Mouse (Mus musculus): ENCODE results near the gene Ralgps2. TPM values are rescaled to one million over a fixed set of nuclear protein-coding genes. Genes with fewer than 3 reads are reported as not detected.

Ralgps2 gene
- polyA plus RNA-seq, 1 experiment: 17.5 TPM

GRCm38 (mm10) chr1:156978656-156979055 is 39.2 kb upstream of the Ralgps2 start:
- WGBS: 67% methylated on average over 7 of the region's 7 CpGs
- H3K4me3 ChIP-seq (replicated peaks; ENCODE audit: control insufficient read depth, low read depth, low read length): no peak overlapping the region
- H3K4me1 ChIP-seq (ENCODE audit: control insufficient read depth, insufficient read depth, low read length): no peaks in the 10 kb centered on the region; the same call in 1 of the 2 replicates
- TF ChIP-seq POLR2A (IDR thresholded peaks at IDR 0.05; ENCODE audit: borderline replicate concordance, control insufficient read depth, low read depth, low read length) (no peak), CTCF (IDR thresholded peaks at IDR 0.05; ENCODE audit: control insufficient read depth, insufficient read depth, low read length) (no peak)
- no peak overlapping the region for H3K27ac ChIP-seq (ENCODE audit: control insufficient read depth, insufficient read depth, low read depth, low read length, poor library complexity)

GRCm38 (mm10) chr1:156973857-156974256 is 34.4 kb upstream of the Ralgps2 start:
- TF ChIP-seq POLR2A (IDR thresholded peaks at IDR 0.05; ENCODE audit: borderline replicate concordance, control insufficient read depth, low read depth, low read length): no peak
- no peak for TF ChIP-seq CTCF (IDR thresholded peaks at IDR 0.05; ENCODE audit: control insufficient read depth, insufficient read depth, low read length)
- no peaks in the 10 kb centered on the region for H3K4me1 ChIP-seq (ENCODE audit: control insufficient read depth, insufficient read depth, low read length)
- WGBS: 62% methylated on average over 6 of the region's 6 CpGs
- H3K27ac ChIP-seq (ENCODE audit: control insufficient read depth, insufficient read depth, low read depth, low read length, poor library complexity): no peak overlapping the region
- no peak overlapping the region for H3K4me3 ChIP-seq (replicated peaks; ENCODE audit: control insufficient read depth, low read depth, low read length)

GRCm38 (mm10) chr1:156972391-156972790 is 33.0 kb upstream of the Ralgps2 start:
- 72% methylated on average over 4 of the region's 4 CpGs for WGBS
- H3K4me1 ChIP-seq (ENCODE audit: control insufficient read depth, insufficient read depth, low read length): no peaks in the 10 kb centered on the region
- no peak overlapping the region for H3K27ac ChIP-seq (ENCODE audit: control insufficient read depth, insufficient read depth, low read depth, low read length, poor library complexity)
- TF ChIP-seq POLR2A (IDR thresholded peaks at IDR 0.05; ENCODE audit: borderline replicate concordance, control insufficient read depth, low read depth, low read length) (no peak), CTCF (IDR thresholded peaks at IDR 0.05; ENCODE audit: control insufficient read depth, insufficient read depth, low read length) (no peak)
- H3K4me3 ChIP-seq (replicated peaks; ENCODE audit: control insufficient read depth, low read depth, low read length): no peak overlapping the region

GRCm38 (mm10) chr1:156971206-156971811 is 31.9 kb upstream of the Ralgps2 start:
- WGBS: 71% methylated on average over 7 of the region's 7 CpGs
- Histone ChIP-seq H3K4me1 (ENCODE audit: control insufficient read depth, insufficient read depth, low read length) (no peaks in the 10 kb centered on the region), H3K4me3 (replicated peaks; ENCODE audit: control insufficient read depth, low read depth, low read length) (no peak overlapping the region), H3K27ac (ENCODE audit: control insufficient read depth, insufficient read depth, low read depth, low read length, poor library complexity) (no peak overlapping the region)
- TF ChIP-seq POLR2A (IDR thresholded peaks at IDR 0.05; ENCODE audit: borderline replicate concordance, control insufficient read depth, low read depth, low read length) (no peak), CTCF (IDR thresholded peaks at IDR 0.05; ENCODE audit: control insufficient read depth, insufficient read depth, low read length) (no peak)

GRCm38 (mm10) chr1:156970641-156971040 is 31.2 kb upstream of the Ralgps2 start:
- no peak overlapping the region for H3K27ac ChIP-seq (ENCODE audit: control insufficient read depth, insufficient read depth, low read depth, low read length, poor library complexity)
- H3K4me3 ChIP-seq (replicated peaks; ENCODE audit: control insufficient read depth, low read depth, low read length): no peak overlapping the region
- WGBS: 83% methylated on average over 6 of the region's 6 CpGs
- TF ChIP-seq CTCF (IDR thresholded peaks at IDR 0.05; ENCODE audit: control insufficient read depth, insufficient read depth, low read length) (no peak), POLR2A (IDR thresholded peaks at IDR 0.05; ENCODE audit: borderline replicate concordance, control insufficient read depth, low read depth, low read length) (no peak)
- H3K4me1 ChIP-seq (ENCODE audit: control insufficient read depth, insufficient read depth, low read length): peaks cover 1% of the 10 kb centered on the region; the same call in 1 of the 2 replicates

GRCm38 (mm10) chr1:156968107-156968506 is 28.7 kb upstream of the Ralgps2 start:
- no peak for TF ChIP-seq CTCF (IDR thresholded peaks at IDR 0.05; ENCODE audit: control insufficient read depth, insufficient read depth, low read length)
- TF ChIP-seq POLR2A (IDR thresholded peaks at IDR 0.05; ENCODE audit: borderline replicate concordance, control insufficient read depth, low read depth, low read length): no peak
- H3K4me1 ChIP-seq (ENCODE audit: control insufficient read depth, insufficient read depth, low read length): peaks cover 1% of the 10 kb centered on the region; the same call in 1 of the 2 replicates
- no peak overlapping the region for H3K27ac ChIP-seq (ENCODE audit: control insufficient read depth, insufficient read depth, low read depth, low read length, poor library complexity)
- H3K4me3 ChIP-seq (replicated peaks; ENCODE audit: control insufficient read depth, low read depth, low read length): no peak overlapping the region
- 79% methylated on average over 7 of the region's 7 CpGs for WGBS

GRCm38 (mm10) chr1:156964586-156964932 is 25.1 kb upstream of the Ralgps2 start:
- no peak overlapping the region for H3K4me3 ChIP-seq (replicated peaks; ENCODE audit: control insufficient read depth, low read depth, low read length)
- H3K27ac ChIP-seq (ENCODE audit: control insufficient read depth, insufficient read depth, low read depth, low read length, poor library complexity): no peak overlapping the region
- peaks cover 1% of the 10 kb centered on the region; the same call in 1 of the 2 replicates for H3K4me1 ChIP-seq (ENCODE audit: control insufficient read depth, insufficient read depth, low read length)
- TF ChIP-seq CTCF (IDR thresholded peaks at IDR 0.05; ENCODE audit: control insufficient read depth, insufficient read depth, low read length): no peak
- no peak for TF ChIP-seq POLR2A (IDR thresholded peaks at IDR 0.05; ENCODE audit: borderline replicate concordance, control insufficient read depth, low read depth, low read length)
- WGBS: 79% methylated on average over 4 of the region's 4 CpGs

- Histone ChIP-seq H3K4me3 (replicated peaks; ENCODE audit: control insufficient read depth, low read depth, low read length) (no peak overlapping the region), H3K4me1 (ENCODE audit: control insufficient read depth, insufficient read depth, low read length) (peaks cover 1% of the 10 kb centered on the region; the same call in 1 of the 2 replicates), H3K27ac (ENCODE audit: control insufficient read depth, insufficient read depth, low read depth, low read length, poor library complexity) (no peak overlapping the region; the same call in 1 of the 2 replicates)
- 15% methylated on average over 7 of the region's 7 CpGs for WGBS
- TF ChIP-seq CTCF (IDR thresholded peaks at IDR 0.05; ENCODE audit: control insufficient read depth, insufficient read depth, low read length) (no peak), POLR2A (IDR thresholded peaks at IDR 0.05; ENCODE audit: borderline replicate concordance, control insufficient read depth, low read depth, low read length) (no peak)
Measured at GRCm38 (mm10) chr1:156963871-156964585, 24.6 kb upstream of the Ralgps2 start.

Data from bone marrow, adult 2 months (tissue).